Mouse (Mus musculus): Measurements from ENCODE around the gene Manf. TPM values are rescaled to one million over a fixed set of nuclear protein-coding genes. Genes with fewer than 3 reads are reported as not detected.

Gene Manf
- polyA plus RNA-seq, 1 experiment from 2014 or later, result 211 TPM

DNA sequence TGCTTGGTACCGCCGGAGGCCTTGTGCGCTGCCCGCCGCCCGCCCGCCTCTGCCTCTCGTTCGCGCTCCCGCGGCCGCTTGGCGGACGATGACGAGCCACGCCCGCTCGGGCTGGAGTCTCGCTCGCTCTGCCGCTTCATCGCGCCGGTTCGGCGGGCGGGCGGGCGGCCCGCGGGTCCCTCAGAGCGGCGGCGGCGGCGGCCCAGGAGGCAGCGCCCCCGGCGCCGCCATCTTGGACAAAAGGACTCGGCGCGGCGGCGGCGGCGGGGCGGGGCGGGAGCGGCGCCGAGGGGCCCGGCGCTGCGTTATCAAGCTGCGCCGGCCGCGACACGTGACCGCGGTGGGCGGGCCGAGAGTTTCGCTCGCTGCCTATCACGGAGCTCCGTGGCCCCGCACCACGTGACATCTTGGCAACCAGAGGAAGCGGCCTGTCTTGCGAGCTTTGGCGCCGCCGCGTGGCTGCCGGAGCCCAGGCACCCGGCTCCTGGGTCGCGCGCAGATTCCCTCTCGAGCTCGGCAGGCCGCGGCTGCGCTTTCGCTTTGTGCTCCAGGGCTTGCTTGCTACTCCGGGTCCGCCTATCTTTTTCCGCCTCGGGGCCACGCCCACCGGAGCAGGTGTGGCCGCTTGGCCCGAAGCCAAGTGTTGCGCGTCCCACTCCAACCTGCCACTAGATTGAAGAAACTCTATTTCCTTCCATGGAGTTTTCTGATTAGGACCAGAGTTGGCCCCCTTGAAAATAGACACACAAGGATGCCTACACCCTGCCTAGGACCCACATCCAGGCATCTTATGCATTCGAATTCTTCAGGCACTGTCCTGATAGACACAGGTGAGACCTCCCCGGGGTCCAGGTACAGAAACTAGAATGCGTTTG lies 4.7 kb downstream of the Manf start, which contains the start of gene Rbm15b:
Gene Rbm15b, minus strand, starts transcription at position 601 of the 875 bp plus-strand sequence.
- Histone ChIP-seq H3K4me1 (replicated peaks; ENCODE audit: control insufficient read depth, insufficient read depth, low read length) (0 out of 2 replicates have a peak, but pooled peaks cover 15% of the 10 kb centered on the region), H3K4me2 (replicated peaks; ENCODE audit: low read depth) (peak within 1 kb of the TSS; percentile 96), H3K27me3 (replicated peaks; ENCODE audit: control insufficient read depth, insufficient read depth, low read length) (no peaks in the 10 kb centered on the region), H3K36me3 (ENCODE audit: control insufficient read depth, insufficient read depth) (peaks cover 34% of the 10 kb centered on the region), H3K9ac (ENCODE audit: low read depth, low read length) (peak within 1 kb of the TSS; percentile 94), H3K27ac (ENCODE audit: low read depth, low read length) (peak within 1 kb of the TSS; percentile 90), H3K9me3 (ENCODE audit: control insufficient read depth) (no peaks in the 10 kb centered on the region), H3K4me3 (ENCODE audit: low read depth, low read length) (peak within 1 kb of the TSS; percentile 89)
- peak; percentile 89 for TF ChIP-seq CTCF (IDR thresholded peaks at IDR 0.05; ENCODE audit: low read depth)
- peak; percentile 81 for ATAC-seq
- 1% methylated on average over 92 of the region's 101 CpGs for WGBS

GRCm38 (mm10) chr9:106885901-106886731 lies 5.7 kb downstream of the Manf start:
- peak overlapping the region; percentile 94 for H3K9ac ChIP-seq (ENCODE audit: low read depth, low read length)
- H3K36me3 ChIP-seq (ENCODE audit: control insufficient read depth, insufficient read depth), result peaks cover 43% of the 10 kb centered on the region
- H3K4me2 ChIP-seq (replicated peaks; ENCODE audit: low read depth), result peak overlapping the region; percentile 96
- ATAC-seq, result peak; percentile 12; the same call in 1 of the 2 replicates
- H3K9me3 ChIP-seq (ENCODE audit: control insufficient read depth), result no peaks in the 10 kb centered on the region
- no peak for TF ChIP-seq CTCF (IDR thresholded peaks at IDR 0.05; ENCODE audit: low read depth)
- 0 out of 2 replicates have a peak, but pooled peaks cover 15% of the 10 kb centered on the region for H3K4me1 ChIP-seq (replicated peaks; ENCODE audit: control insufficient read depth, insufficient read depth, low read length)
- under 1% methylated on average over 81 of the region's 107 CpGs for whole genome bisulfite sequencing
- H3K27me3 ChIP-seq (replicated peaks; ENCODE audit: control insufficient read depth, insufficient read depth, low read length), result no peaks in the 10 kb centered on the region
- H3K27ac ChIP-seq (ENCODE audit: low read depth, low read length), result peak overlapping the region; percentile 90
- peak overlapping the region; percentile 89 for H3K4me3 ChIP-seq (ENCODE audit: low read depth, low read length)

DNA sequence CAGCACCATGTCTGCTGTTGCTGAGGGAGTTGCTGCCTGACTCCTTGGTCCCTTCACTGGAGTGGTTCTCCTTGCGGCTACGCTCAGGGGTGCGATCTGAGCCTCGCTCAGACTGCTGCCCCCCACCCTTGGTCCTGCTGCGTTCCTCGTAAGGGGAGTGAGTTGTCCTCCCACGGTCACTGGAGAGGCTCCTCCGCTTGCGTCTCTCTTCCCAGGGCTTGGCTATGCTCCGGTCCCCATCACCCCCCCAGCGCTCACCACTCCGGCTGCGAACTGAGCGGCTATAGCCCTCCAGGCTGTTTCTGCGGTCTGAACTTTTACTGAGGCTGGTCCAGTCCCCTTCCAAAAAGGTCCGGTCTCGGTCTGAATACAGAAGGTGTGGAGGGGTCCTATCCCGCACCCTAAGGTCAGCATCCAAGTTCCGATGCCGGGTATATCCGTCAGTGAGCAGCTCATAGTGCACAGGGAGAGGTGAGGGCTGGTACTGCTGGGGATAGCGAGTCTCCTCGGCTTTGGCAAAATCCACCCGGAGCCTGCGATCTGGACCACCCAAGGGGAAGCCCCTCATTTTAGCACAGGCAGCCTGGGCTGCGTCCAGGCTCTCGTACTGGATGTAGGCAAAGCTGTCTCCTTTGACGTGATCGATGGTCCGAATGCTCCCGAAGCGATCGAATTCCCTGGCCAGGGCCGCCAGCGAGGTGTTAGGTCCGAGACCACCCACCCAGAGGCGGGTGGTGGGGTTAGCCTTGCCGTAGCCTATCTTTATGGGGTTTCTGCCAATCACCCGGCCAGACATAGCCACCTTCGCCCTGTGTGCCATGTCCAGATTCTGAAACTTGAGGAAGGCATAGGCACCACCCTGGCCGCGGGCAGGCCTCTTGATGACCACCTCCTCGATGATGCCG lies 6.5 kb downstream of the Manf start:
- Histone ChIP-seq H3K36me3 (ENCODE audit: control insufficient read depth, insufficient read depth) (peaks cover 44% of the 10 kb centered on the region), H3K4me2 (replicated peaks; ENCODE audit: low read depth) (peak overlapping the region; percentile 96), H3K9me3 (ENCODE audit: control insufficient read depth) (no peaks in the 10 kb centered on the region), H3K27me3 (replicated peaks; ENCODE audit: control insufficient read depth, insufficient read depth, low read length) (no peaks in the 10 kb centered on the region), H3K9ac (ENCODE audit: low read depth, low read length) (peak overlapping the region; percentile 94), H3K4me1 (replicated peaks; ENCODE audit: control insufficient read depth, insufficient read depth, low read length) (0 out of 2 replicates have a peak, but pooled peaks cover 12% of the 10 kb centered on the region), H3K27ac (ENCODE audit: low read depth, low read length) (no peak overlapping the region), H3K4me3 (ENCODE audit: low read depth, low read length) (peak overlapping the region; percentile 89)
- ATAC-seq, result no peak
- TF ChIP-seq CTCF (IDR thresholded peaks at IDR 0.05; ENCODE audit: low read depth), result no peak
- WGBS, result 23% methylated on average over 44 of the region's 44 CpGs

GRCm38 (mm10) chr9:106884306-106884705 lies 7.5 kb downstream of the Manf start:
- ATAC-seq, result no peak
- TF ChIP-seq CTCF (IDR thresholded peaks at IDR 0.05; ENCODE audit: low read depth), result no peak
- Histone ChIP-seq H3K27me3 (replicated peaks; ENCODE audit: control insufficient read depth, insufficient read depth, low read length) (no peaks in the 10 kb centered on the region), H3K9ac (ENCODE audit: low read depth, low read length) (0 out of 2 replicates have a peak overlapping the region, but pooled peaks have one; percentile 2), H3K36me3 (ENCODE audit: control insufficient read depth, insufficient read depth) (peaks cover 36% of the 10 kb centered on the region), H3K27ac (ENCODE audit: low read depth, low read length) (peak overlapping the region; percentile 28; the same call in 1 of the 2 replicates), H3K4me1 (replicated peaks; ENCODE audit: control insufficient read depth, insufficient read depth, low read length) (0 out of 2 replicates have a peak, but pooled peaks cover 10% of the 10 kb centered on the region), H3K4me3 (ENCODE audit: low read depth, low read length) (peak overlapping the region; percentile 89; the same call in 1 of the 2 replicates), H3K4me2 (replicated peaks; ENCODE audit: low read depth) (peak overlapping the region; percentile 96), H3K9me3 (ENCODE audit: control insufficient read depth) (no peaks in the 10 kb centered on the region)
- WGBS, result 26% methylated on average over 16 of the region's 16 CpGs

DNA sequence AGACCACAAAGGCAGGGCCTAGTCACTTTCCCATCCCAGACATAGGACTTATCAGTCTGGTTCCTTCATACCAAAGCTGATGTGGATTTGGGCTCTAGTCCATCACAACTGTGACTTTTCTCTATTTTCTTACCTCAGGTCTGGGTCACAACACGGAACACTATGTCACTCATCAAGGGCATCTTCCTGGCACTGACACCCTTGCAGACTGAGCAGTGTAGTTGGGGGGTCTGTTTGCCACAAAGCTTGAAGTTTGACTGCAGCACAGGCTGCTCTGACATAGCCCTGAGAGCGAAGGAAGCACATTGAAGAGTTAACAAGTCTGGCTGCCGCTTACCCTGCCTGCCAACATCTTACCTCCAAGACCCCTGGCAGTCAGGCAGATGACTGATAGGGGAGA lies 8.7 kb downstream of the Manf start:
- Histone ChIP-seq H3K36me3 (ENCODE audit: control insufficient read depth, insufficient read depth) (peaks cover 29% of the 10 kb centered on the region), H3K9me3 (ENCODE audit: control insufficient read depth) (no peaks in the 10 kb centered on the region), H3K27ac (ENCODE audit: low read depth, low read length) (no peak overlapping the region), H3K9ac (ENCODE audit: low read depth, low read length) (no peak overlapping the region), H3K27me3 (replicated peaks; ENCODE audit: control insufficient read depth, insufficient read depth, low read length) (no peaks in the 10 kb centered on the region), H3K4me2 (replicated peaks; ENCODE audit: low read depth) (no peak overlapping the region), H3K4me3 (ENCODE audit: low read depth, low read length) (no peak overlapping the region), H3K4me1 (replicated peaks; ENCODE audit: control insufficient read depth, insufficient read depth, low read length) (0 out of 2 replicates have a peak, but pooled peaks cover 10% of the 10 kb centered on the region)
- WGBS, result 87% methylated on average over 3 of the region's 3 CpGs
- no peak for ATAC-seq
- no peak for TF ChIP-seq CTCF (IDR thresholded peaks at IDR 0.05; ENCODE audit: low read depth)
